Mouse (Mus musculus) gastrocnemius, postnatal 4 days (tissue): Measurements from ENCODE around the gene Uhrf1bp1. TPM values are rescaled to one million over a fixed set of nuclear protein-coding genes. Genes with fewer than 3 reads are reported as not detected.

Source experiments
- DNase-seq, 2 experiments: peaks; one replicate each; pipeline ENCODE4 v3.0.0; 2021 to 2022; ENCODE audit warnings: low spot score in 2 of 2, mixed read lengths in 2 of 2
- total RNA-seq, 2 experiments: library from RNA; stranded (reverse); gene quantifications; 2 replicates each; pipeline ENCODE4 v1.2.3; 2021

The Uhrf1bp1 gene
- total RNA-seq, 2 experiments from 2014 or later: 19.3 to 19.5 TPM

DNA sequence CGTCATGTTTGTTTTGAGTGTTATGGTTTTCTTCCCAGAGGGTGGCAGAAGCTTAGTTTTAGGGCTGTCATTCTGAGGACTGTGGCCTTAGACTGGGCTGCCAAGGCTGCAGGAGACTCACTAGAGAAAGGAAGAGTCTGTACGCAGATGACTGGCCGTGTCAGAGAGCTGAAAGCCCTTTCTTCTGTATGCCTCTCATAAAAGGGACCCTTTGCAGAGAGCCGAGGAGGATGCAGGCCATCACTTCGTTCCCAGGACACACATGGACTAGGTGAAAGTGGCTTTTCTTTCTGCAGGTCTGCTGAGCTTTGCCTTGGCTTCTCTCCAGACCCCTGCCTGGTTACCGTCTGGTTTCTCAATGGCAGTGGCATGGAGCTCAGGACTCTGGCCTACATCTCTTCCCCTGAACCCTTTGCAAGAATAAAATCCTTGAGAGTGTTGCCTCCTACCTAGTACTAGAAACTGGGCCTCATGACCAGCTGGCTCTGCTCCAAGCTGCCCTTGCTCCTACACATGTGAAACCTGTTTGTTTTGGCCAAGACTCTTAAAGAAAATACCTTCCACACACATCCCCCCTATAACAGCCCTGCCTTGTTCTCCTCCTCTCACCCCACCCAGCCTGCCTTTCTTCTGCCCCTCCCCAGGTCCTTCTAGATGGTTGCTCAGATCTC lies 89.4 kb downstream of the Uhrf1bp1 start:
- peak in 1 of 2 experiments; percentile 42 for DNase-seq

DNA sequence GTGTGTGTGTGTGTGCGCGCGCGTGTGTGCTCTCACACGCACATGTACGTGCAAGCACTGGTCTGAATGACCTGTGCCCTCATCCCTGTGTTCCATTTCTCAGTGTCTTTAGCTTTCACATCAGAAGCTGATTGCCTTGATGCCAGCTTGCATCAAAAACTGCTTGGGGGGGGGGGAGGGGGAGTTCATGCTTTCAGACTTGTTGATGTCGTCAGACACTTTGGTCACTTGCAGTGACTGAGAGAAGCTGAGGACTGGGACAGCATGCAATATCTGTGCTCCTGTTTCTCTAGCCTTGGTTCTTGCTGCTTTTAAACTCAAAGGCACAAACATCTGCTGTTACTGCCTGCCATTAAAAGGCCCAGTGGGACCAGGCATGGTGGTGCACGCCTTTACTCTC lies 90.1 kb downstream of the Uhrf1bp1 start:
- DNase-seq: no peak

GRCm38 (mm10) chr17:27947155-27947554 lies 90.9 kb downstream of the Uhrf1bp1 start:
- no peak for DNase-seq

Other genes starting within 250 kb of the Uhrf1bp1 start
- gene Nudt3, start 232.9 kb upstream of the Uhrf1bp1 start, total RNA-seq: 100 to 1,000 TPM; 316 to 327 TPM
- gene RPS10-NUDT3, start 221.2 kb upstream of the Uhrf1bp1 start, total RNA-seq: not detected
- 1,000 to 10,000 TPM in 1 of 2 experiments, 100 to 1,000 TPM in 1; 893 to 1,001 TPM for gene Rps10, start 219.8 kb upstream of the Uhrf1bp1 start, total RNA-seq
- under 1 TPM; 0.18 to 0.78 TPM for gene Pacsin1, start 200.9 kb upstream of the Uhrf1bp1 start, total RNA-seq
- gene Spdef, start 127.5 kb upstream of the Uhrf1bp1 start, total RNA-seq: under 1 TPM; 0.65 to 0.96 TPM
- 10 to 100 TPM; 69.7 to 74.0 TPM for gene D17Wsu92e, start 35.8 kb upstream of the Uhrf1bp1 start, total RNA-seq
- gene Snrpc, start 18.3 kb upstream of the Uhrf1bp1 start, total RNA-seq: 100 to 1,000 TPM in 1 of 2 experiments, 10 to 100 TPM in 1; 97.3 to 109 TPM
- 10 to 100 TPM; 38.3 to 40.1 TPM for gene Anks1, start 52.9 kb downstream of the Uhrf1bp1 start, total RNA-seq
- 10 to 100 TPM; 27.7 to 27.9 TPM for gene Taf11, start 53.4 kb downstream of the Uhrf1bp1 start, total RNA-seq
- gene Tcp11, start 224.2 kb downstream of the Uhrf1bp1 start, total RNA-seq: under 1 TPM; 0.70 to 0.93 TPM